Mouse (Mus musculus) left cerebral cortex, postnatal 14 days (tissue): Measurements from ENCODE around the gene Cadps. TPM values are rescaled to one million over a fixed set of nuclear protein-coding genes. Genes with fewer than 3 reads are reported as not detected.

Experiments used
- DNase-seq, 2 experiments: peaks; one replicate each; pipeline ENCODE4 v3.0.0; 2021 to 2022; ENCODE audit warnings: low spot score in 2 of 2, mixed read lengths in 1 of 2
- intact Hi-C: fragments of 180-260 bp; cut with DNase I; formaldehyde crosslinking; loops from one replicate; pipeline ENCODE4 v1.15.1; 2025
- total RNA-seq, 2 experiments: library from RNA; stranded (reverse); gene quantifications; 2 replicates each; pipeline ENCODE4 v1.2.3; 2021

Gene Cadps
- total RNA-seq, 2 experiments from 2014 or later: 227 to 241 TPM

DNA sequence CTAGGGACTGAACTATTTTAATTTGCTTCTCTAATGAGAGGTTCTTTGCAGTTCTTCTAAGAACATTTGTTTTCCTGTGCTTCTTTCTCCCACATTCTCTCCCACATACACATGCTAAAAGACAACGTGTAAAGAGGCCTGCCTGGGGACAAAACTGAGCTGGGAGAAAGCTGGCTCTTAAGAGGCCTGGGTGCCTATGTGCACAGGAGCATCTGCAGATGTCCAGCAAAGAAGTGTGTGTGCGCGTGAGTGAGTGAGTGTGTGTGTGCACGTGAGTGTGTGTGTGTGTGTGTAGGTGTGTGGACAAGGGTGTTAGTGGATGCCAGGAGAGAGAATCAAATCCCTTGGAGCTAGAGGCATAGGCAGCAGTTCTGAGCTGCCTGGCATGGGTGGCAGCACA, 44.9 kb downstream of the Cadps start:
- intact Hi-C loops: no loop called here
- peak; percentile 47 to 63 for DNase-seq

DNA sequence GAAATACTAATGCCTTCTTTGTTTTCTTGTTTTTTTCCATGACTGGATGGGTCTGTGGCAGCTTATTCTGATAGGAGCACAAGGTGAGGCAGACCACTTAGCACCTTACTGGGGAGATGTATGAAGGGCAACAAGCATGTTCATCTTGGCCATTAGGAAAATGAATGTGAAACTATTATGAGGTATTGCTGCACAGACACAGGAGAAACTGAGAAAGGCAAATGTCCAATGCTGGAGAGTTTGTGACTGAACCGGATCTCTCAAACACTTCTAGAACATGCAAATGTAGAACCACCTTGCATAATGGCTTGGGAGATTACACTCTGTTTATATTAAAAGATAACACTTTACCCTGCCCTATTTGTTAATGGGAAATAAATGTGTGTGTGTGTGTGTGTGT, 54.0 kb downstream of the Cadps start:
- DNase-seq: no peak
- intact Hi-C loops: no loop called here

DNA sequence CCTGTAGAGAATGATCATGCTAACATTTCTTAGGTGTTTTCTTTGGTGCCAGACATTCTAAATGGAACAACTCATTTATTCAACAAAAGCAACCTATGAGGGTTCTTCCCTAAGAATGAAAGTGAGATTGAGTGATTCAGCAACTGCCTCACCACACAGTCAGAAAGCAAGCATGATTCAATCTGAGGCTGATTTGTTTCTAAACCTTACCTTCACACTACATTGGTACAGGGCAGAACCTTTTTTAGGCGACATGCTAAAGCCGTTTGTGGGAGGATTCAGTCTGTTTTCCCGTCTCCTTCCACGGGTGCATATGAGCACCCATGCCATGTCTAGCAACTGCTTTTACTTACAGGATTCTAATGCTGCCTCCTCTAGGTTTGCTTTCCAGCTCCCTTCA, 69.6 kb downstream of the Cadps start:
- intact Hi-C loops: no loop called here
- DNase-seq: no peak

GRCm38 (mm10) chr14:12751821-12752220, 71.1 kb downstream of the Cadps start:
- DNase-seq: no peak
- intact Hi-C loops: no loop called here

- intact Hi-C loops: no loop called here
- no peak for DNase-seq
Observed at GRCm38 (mm10) chr14:12730979-12731378, 91.9 kb downstream of the Cadps start.

DNA sequence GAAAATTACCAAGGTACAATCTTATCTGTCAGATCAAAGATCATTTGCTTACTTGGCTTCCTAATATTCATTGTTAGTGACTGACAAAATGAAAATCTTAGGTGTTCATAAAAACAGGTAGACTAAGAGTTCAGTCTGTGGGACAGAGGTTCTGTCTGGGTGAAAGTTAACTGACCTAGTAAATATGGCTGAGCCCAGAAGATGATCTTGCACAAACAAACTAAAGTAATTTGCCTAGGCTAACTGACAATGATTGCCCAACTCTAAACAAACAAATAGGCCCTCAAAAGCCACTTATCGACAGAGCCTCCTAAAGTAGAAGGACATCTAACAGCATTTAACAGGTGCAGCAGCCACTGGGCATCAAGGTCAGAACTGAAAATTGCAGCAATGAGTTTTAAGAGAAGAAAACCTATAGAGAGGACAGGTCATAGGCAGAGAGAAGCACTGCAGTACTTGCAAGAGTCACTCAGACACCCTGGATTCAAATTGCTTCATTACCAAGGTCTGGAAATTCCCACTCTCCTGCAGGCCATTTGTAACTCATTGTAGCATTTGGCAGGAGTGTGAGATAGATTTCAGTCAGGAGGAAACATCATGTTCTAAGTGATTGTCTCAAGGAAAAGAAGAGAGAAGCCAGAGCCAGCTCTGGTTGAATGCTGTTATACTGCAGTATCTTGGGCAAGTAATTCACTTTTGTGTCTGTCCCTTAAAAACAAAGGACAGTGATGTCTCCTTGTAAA, 100.3 kb downstream of the Cadps start:
- no peak for DNase-seq
- intact Hi-C loops: no loop called here

DNA sequence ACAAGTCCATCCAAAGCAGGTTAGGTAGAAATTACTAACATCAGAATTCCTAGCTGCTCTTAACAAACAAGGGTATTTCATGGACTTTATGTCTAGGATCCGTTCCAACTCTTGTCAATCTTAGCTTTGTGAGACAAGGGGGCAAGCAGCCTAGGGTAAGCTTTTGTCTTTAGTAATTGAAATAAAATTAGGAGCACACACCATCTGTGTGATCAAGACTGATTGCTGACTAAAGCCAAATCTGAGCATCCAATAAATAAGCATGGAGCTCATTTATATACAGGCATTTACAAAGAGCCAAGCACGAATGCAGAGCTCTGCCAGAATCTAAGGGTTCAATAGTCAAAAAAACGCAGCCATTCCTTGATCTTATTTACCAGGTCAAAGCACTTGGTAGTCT, 104.1 kb downstream of the Cadps start:
- no peak for DNase-seq
- intact Hi-C loops: no loop called here

DNA sequence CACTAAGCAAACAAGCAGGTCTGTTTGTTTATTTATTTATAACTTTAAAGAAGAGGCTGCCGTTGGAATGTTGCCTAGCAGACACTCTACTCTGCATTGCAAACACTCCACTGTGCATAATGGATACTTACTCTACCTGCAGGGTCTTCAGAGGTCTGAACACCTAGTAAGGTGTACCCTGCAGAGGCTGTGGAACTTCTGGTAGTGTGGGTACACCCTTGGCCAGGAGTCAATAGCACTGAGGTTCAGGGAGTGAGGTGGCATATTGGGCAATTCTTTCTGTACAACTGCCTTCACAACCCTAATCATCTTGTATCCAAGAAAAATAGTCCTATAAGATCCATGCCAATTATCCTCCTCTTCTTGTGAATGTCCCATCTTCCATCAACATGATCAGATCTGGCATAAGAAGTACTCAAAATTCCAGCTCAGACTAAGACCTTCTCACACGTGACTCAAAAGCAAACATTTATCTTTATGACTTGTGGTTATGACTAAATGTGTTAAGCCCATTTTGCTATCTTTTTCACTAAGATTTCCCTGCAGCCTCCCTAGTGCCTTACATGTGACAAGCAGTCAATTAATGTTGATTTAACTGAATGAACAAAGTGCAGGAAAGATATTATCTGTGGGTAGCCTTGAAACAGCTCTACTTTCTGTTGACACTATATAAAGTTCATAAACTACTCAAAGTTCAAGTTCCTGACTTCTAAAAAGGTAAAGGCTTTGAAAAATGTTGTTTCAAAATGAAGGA, 106.8 kb downstream of the Cadps start:
- no peak for DNase-seq
- intact Hi-C loops: no loop called here

- intact Hi-C loops: no loop called here
- no peak for DNase-seq
Observed at GRCm38 (mm10) chr14:12707395-12707794, 115.5 kb downstream of the Cadps start.

DNA sequence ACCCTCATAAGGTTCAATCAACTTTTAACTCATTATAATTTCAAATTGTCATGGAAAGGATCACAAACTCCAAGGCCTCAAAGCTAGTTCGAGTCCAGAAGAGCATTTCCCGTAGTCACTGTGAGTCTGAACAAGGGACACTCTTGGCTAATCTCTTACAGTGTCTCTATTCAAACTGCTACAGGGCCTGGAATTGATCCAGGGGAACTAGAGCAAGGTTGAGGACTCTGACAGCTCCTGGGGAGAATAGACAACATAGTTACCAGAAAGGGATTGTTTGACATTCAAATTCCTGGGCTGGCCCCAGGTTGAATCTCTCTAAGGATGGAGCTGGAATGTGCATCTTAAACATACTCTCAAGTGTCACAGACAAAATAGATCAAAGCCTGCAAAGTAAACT, 118.4 kb downstream of the Cadps start:
- intact Hi-C loops: no loop called here
- no peak for DNase-seq

- DNase-seq: no peak
- intact Hi-C loops: no loop called here
Observed at GRCm38 (mm10) chr14:12690201-12690600, 132.7 kb downstream of the Cadps start.

GRCm38 (mm10) chr14:12685015-12685414, 137.9 kb downstream of the Cadps start:
- intact Hi-C loops: loop anchor here (10.0 kb wide), 1 partner anchor 140 kb away; the partner anchor contains the start of gene Cadps
- DNase-seq: no peak

GRCm38 (mm10) chr14:12680819-12681638, 141.8 kb downstream of the Cadps start:
- intact Hi-C loops: loop anchor here (10.0 kb wide), 1 partner anchor 144 kb away; the partner anchor contains the start of gene Cadps
- no peak for DNase-seq

- intact Hi-C loops: no loop called here
- no peak for DNase-seq
Observed at GRCm38 (mm10) chr14:12661430-12661829, 161.4 kb downstream of the Cadps start.

DNA sequence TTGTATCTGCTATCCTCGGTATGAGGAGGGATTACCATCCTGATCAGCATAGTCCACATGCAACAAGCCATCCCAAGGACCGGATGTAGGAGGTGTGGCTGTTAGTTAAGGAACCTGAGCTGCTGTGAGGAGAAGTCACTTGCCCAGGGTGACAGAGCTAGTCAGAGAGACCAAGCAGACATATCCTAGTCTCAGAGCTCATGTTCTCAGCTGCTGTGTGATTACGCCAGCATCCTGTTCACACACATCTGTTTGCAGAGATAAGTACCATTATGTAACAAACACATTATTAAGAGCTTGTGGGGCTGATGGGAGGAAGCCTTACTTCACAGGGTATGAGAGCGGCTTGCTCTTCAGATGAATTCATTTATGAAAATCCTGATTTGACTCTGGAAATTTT, 165.5 kb downstream of the Cadps start:
- intact Hi-C loops: no loop called here
- DNase-seq: no peak

- intact Hi-C loops: no loop called here
- DNase-seq: no peak
Observed at GRCm38 (mm10) chr14:12642868-12643512, 179.9 kb downstream of the Cadps start.

DNA sequence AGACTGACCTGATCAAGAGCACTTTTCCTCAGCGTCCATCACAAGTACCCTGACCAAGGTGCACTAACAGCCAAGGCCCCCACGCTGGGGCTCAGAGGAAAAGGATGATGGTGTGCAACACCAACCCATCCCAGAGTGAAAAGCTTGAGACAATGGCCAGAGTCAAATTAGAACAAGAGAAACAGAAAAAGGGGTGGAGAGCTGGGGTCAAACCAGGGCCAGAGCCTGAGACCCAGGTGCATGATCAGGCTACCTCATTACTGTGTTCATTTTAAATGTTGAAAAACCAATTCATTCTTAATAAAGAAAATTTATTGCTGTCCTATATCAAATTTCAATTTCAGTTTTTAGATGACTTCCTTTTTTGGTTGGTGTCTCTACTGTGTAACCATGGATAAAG, 184.1 kb downstream of the Cadps start:
- intact Hi-C loops: no loop called here
- DNase-seq: no peak

DNA sequence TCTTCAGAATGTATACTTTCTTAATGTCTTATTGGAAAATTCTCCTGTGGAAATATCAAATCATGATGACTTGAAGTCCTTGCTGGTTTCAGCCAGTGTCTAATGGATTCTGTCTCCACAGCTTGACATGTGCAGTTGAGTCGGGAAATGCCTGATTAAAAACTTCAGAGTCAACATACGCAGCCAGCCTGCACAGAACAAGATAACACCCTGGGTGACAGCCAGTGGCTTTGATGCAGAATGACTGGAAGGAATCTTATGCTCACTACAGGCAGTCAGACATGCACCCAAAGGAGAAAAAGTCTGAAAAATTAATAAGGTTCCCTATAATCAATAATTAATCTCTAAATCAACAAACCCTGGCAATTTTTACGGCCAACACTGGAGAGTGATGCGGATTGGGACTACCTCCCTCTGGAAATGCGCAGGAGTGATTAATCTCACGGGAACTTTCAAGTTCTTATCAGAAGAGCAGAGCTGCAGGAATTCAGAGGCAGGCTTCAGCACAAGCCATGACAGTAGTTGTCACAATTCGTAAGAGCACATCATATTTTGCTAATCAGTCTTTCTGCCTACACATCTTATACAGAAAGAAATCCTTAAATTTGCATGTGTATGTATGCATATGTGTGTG, 185.6 kb downstream of the Cadps start:
- no peak for DNase-seq
- intact Hi-C loops: no loop called here
